Mouse (Mus musculus) kidney, embryonic 16.5 days (tissue): Measurements from ENCODE around the gene Tmem178. TPM values are rescaled to one million over a fixed set of nuclear protein-coding genes. Genes with fewer than 3 reads are reported as not detected.
A peak's percentile ranks its signal among the peaks of the same experiment; 100 is the strongest.

Source experiments
- ATAC-seq: fragments of 200-750 bp; cut with Nextera tagmentation; 2 replicates; pipeline ENCODE4 v1.8.0; 2017; ENCODE audit warnings: moderate TSS enrichment; ENCODE audit not compliant: low FRiP score, low TSS enrichment
- H3K27ac ChIP-seq: fragments of 300-500 bp; sonication (generic); 2 replicates; pipeline ENCODE4 v1.5.1; 2014; ENCODE audit warnings: low read length
- H3K27me3 ChIP-seq: fragments of 300-500 bp; sonication (generic); 2 replicates; pipeline ENCODE4 v1.6.1; 2014; ENCODE audit warnings: low read length, control low read depth, mixed read lengths; ENCODE audit not compliant: insufficient read depth
- H3K36me3 ChIP-seq: fragments of 300-500 bp; sonication (generic); 2 replicates; pipeline ENCODE4 v1.6.1; 2014; ENCODE audit warnings: low read length, control low read depth, mixed read lengths; ENCODE audit not compliant: insufficient read depth
- H3K4me1 ChIP-seq: fragments of 300-500 bp; sonication (generic); 2 replicates; pipeline ENCODE4 v1.6.1; 2014; ENCODE audit warnings: low read length, control low read depth, mixed read lengths; ENCODE audit not compliant: insufficient read depth
- H3K4me2 ChIP-seq: fragments of 300-500 bp; sonication (generic); replicated peaks from 2 replicates; pipeline ENCODE4 v1.6.1; 2014; ENCODE audit warnings: low read depth, low read length
- H3K4me3 ChIP-seq: fragments of 300-500 bp; sonication (generic); 2 replicates; pipeline ENCODE4 v1.5.1; 2014; ENCODE audit warnings: mild to moderate bottlenecking, low read length
- H3K9ac ChIP-seq: fragments of 300-500 bp; sonication (generic); replicated peaks from 2 replicates; pipeline ENCODE4 v1.6.1; 2014; ENCODE audit warnings: low read length
- H3K9me3 ChIP-seq: fragments of 300-500 bp; sonication (generic); 2 replicates; pipeline ENCODE4 v1.6.1; 2016; ENCODE audit warnings: low read length, control low read depth
- WGBS: fragments of 180-500 bp; shearing (Covaris S2); extraction: QIAGEN DNeasy Blood & Tissue Kit; methylation state at CpG from one replicate; pipeline ENCODE4 v1.1.7; 2014; 5-methylcytosine and 5-hydroxymethylcytosine counted together
- polyA plus RNA-seq: library from polyadenylated mRNA; unstranded; fragments of >200 nt; fragmentation: Nextera tagmentation; extraction: Ambion mirVana; gene quantifications from 2 replicates; pipeline ENCODE4 v1.2.1, GENCODE M21; 2015

The Tmem178 gene
- polyA plus RNA-seq, result 16.8 and 17.8 TPM in 2 replicates

GRCm38 (mm10) chr17:80944530-80945198 is at the start of gene Tmem178:
TSS of gene Tmem178 (plus strand) at chr17:80944632.
- H3K36me3 ChIP-seq, result no peaks in the 10 kb centered on the region
- peak; percentile 82 for ATAC-seq
- under 1% methylated on average over 60 of the region's 84 CpGs for WGBS
- H3K9ac ChIP-seq, result peak within 1 kb of the TSS; percentile 82
- H3K4me3 ChIP-seq, result peak within 1 kb of the TSS; percentile 81
- H3K4me2 ChIP-seq, result peak within 1 kb of the TSS; percentile 98
- no peaks in the 10 kb centered on the region for H3K9me3 ChIP-seq
- H3K27ac ChIP-seq, result 0 out of 2 replicates have a peak within 1 kb of the TSS, but pooled peaks have one; percentile 29
- H3K4me1 ChIP-seq, result 0 out of 2 replicates have a peak, but pooled peaks cover 5% of the 10 kb centered on the region
- H3K27me3 ChIP-seq, result peaks cover 28% of the 10 kb centered on the region

GRCm38 (mm10) chr17:80896481-80896880 is 48.0 kb upstream of the Tmem178 start:
- Histone ChIP-seq H3K27me3 (no peaks in the 10 kb centered on the region), H3K36me3 (no peaks in the 10 kb centered on the region), H3K9ac (no peak overlapping the region), H3K9me3 (no peaks in the 10 kb centered on the region), H3K4me2 (no peak overlapping the region), H3K4me3 (no peak overlapping the region), H3K27ac (no peak overlapping the region), H3K4me1 (peaks cover 16% of the 10 kb centered on the region)
- no peak for ATAC-seq
- 68% methylated on average over 2 of the region's 2 CpGs for WGBS

- WGBS, result 81% methylated on average over 9 of the region's 9 CpGs
- H3K9ac ChIP-seq, result no peak overlapping the region
- H3K4me2 ChIP-seq, result no peak overlapping the region
- H3K27ac ChIP-seq, result peak overlapping the region; percentile 32; the same call in 1 of the 2 replicates
- peaks cover 16% of the 10 kb centered on the region for H3K4me1 ChIP-seq
- H3K4me3 ChIP-seq, result no peak overlapping the region
- no peaks in the 10 kb centered on the region for H3K27me3 ChIP-seq
- H3K36me3 ChIP-seq, result no peaks in the 10 kb centered on the region
- H3K9me3 ChIP-seq, result no peaks in the 10 kb centered on the region
- ATAC-seq, result no peak
Measured at GRCm38 (mm10) chr17:80897709-80898440, 46.6 kb upstream of the Tmem178 start.

- Histone ChIP-seq H3K36me3 (no peaks in the 10 kb centered on the region), H3K27ac (peak overlapping the region; percentile 57), H3K4me2 (peak overlapping the region; percentile 18; the same call in 1 of the 2 replicates), H3K4me3 (no peak overlapping the region), H3K9me3 (no peaks in the 10 kb centered on the region), H3K9ac (no peak overlapping the region), H3K27me3 (no peaks in the 10 kb centered on the region), H3K4me1 (peaks cover 19% of the 10 kb centered on the region)
- WGBS, result 32% methylated on average over 9 of the region's 9 CpGs
- ATAC-seq, result peak; percentile 58; the same call in 1 of the 2 replicates
Measured at GRCm38 (mm10) chr17:80899513-80900199, 44.8 kb upstream of the Tmem178 start.

- H3K4me3 ChIP-seq, result no peak overlapping the region
- 69% methylated on average over 2 of the region's 2 CpGs for WGBS
- no peaks in the 10 kb centered on the region for H3K9me3 ChIP-seq
Measured at GRCm38 (mm10) chr17:80900200-80900520, 44.3 kb upstream of the Tmem178 start.

GRCm38 (mm10) chr17:80901885-80902284 is 42.5 kb upstream of the Tmem178 start:
- H3K4me3 ChIP-seq, result no peak overlapping the region
- H3K27ac ChIP-seq, result no peak overlapping the region
- H3K9ac ChIP-seq, result no peak overlapping the region
- H3K27me3 ChIP-seq, result no peaks in the 10 kb centered on the region
- no peaks in the 10 kb centered on the region for H3K36me3 ChIP-seq
- H3K9me3 ChIP-seq, result no peaks in the 10 kb centered on the region
- peaks cover 22% of the 10 kb centered on the region for H3K4me1 ChIP-seq
- WGBS, result 46% methylated on average over 6 of the region's 6 CpGs
- ATAC-seq, result no peak
- H3K4me2 ChIP-seq, result no peak overlapping the region

More at GRCm38 (mm10) chr17:80900200-80900520, 44.3 kb upstream of the Tmem178 start:
- H3K36me3 ChIP-seq, result no peaks in the 10 kb centered on the region
- H3K4me2 ChIP-seq, result peak overlapping the region; percentile 18; the same call in 1 of the 2 replicates
- no peak overlapping the region for H3K9ac ChIP-seq
- peaks cover 21% of the 10 kb centered on the region for H3K4me1 ChIP-seq
- H3K27me3 ChIP-seq, result no peaks in the 10 kb centered on the region
- peak overlapping the region; percentile 57 for H3K27ac ChIP-seq
- no peak for ATAC-seq

- Histone ChIP-seq H3K4me3 (no peak overlapping the region), H3K9ac (no peak overlapping the region), H3K4me1 (peaks cover 19% of the 10 kb centered on the region), H3K36me3 (no peaks in the 10 kb centered on the region), H3K9me3 (no peaks in the 10 kb centered on the region), H3K4me2 (no peak overlapping the region), H3K27ac (no peak overlapping the region; the same call in 1 of the 2 replicates), H3K27me3 (no peaks in the 10 kb centered on the region)
- 81% methylated on average over 11 of the region's 11 CpGs for whole genome bisulfite sequencing
- ATAC-seq, result no peak
Measured at GRCm38 (mm10) chr17:80903121-80903875, 41.1 kb upstream of the Tmem178 start.

- H3K4me3 ChIP-seq, result no peak overlapping the region
- H3K9me3 ChIP-seq, result no peaks in the 10 kb centered on the region
- no peak overlapping the region for H3K4me2 ChIP-seq
- peak; percentile 90 for ATAC-seq
- H3K4me1 ChIP-seq, result peaks cover 16% of the 10 kb centered on the region
- no peaks in the 10 kb centered on the region for H3K36me3 ChIP-seq
- H3K27me3 ChIP-seq, result no peaks in the 10 kb centered on the region
- H3K27ac ChIP-seq, result peak overlapping the region; percentile 47
- WGBS, result 53% methylated on average over 5 of the region's 5 CpGs
- no peak overlapping the region for H3K9ac ChIP-seq
Measured at GRCm38 (mm10) chr17:80904061-80904460, 40.4 kb upstream of the Tmem178 start.

GRCm38 (mm10) chr17:80915666-80916065 is 28.8 kb upstream of the Tmem178 start:
- 92% methylated on average over 2 of the region's 2 CpGs for WGBS

More at GRCm38 (mm10) chr17:80915666-80916065, 28.8 kb upstream of the Tmem178 start:
- H3K27ac ChIP-seq, result no peak overlapping the region
- no peak overlapping the region for H3K4me2 ChIP-seq
- H3K9ac ChIP-seq, result no peak overlapping the region
- ATAC-seq, result no peak
- no peak overlapping the region for H3K4me3 ChIP-seq
- no peaks in the 10 kb centered on the region for H3K27me3 ChIP-seq
- H3K9me3 ChIP-seq, result no peaks in the 10 kb centered on the region
- 0 out of 2 replicates have a peak, but pooled peaks cover 3% of the 10 kb centered on the region for H3K4me1 ChIP-seq
- no peaks in the 10 kb centered on the region for H3K36me3 ChIP-seq
